Comparison of ENCODE assay signal across 28 mouse cellular contexts in the genomic region with DNA sequence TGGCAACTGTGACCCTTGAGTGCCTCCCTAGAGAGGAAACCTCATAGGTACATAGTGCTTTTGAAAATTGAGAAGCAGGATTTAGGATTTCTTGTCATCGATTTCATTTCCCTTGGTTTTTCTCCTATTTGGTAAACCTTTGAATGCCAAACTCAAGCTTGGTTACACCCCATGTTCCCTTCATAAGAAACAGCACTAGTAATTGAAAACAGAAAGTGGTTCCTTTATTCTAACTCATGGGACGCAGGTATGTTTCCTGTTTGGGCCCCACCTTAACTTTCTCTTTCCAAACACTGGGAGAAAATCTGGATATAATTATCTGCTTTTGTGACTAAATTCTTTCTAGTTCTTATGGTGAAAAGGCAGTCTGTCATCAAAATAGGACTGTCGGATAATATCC. TPM values are rescaled to one million over a fixed set of nuclear protein-coding genes. Genes with fewer than 3 reads are reported as not detected.
A peak's percentile ranks its signal among the peaks of the same experiment; 100 is the strongest.
DNase-seq lines count a peak whose midpoint lies in the region; ATAC-seq and TF ChIP-seq lines count a peak whose summit lies in the region.
"Had no signal": no experiment of that assay in that cellular context is flagged by ENCODE, and none has a peak within 500 bp of the region (broad histone marks: within the 10 kb centered on the region; RNA-seq: fewer than 3 reads in every experiment).

No protein-coding gene starts in this region.

- H3K4me1 ChIP-seq in liver, adult 2 months (ENCODE audit: control insufficient read depth, insufficient read depth, low read length) = peaks cover 45% of the 10 kb centered on the region
- no peaks in the 10 kb centered on the region for H3K4me1 ChIP-seq in liver, postnatal 0 days (ENCODE audit: insufficient read depth)
- peaks cover 9% of the 10 kb centered on the region; the same call in 1 of the 2 replicates for H3K4me1 ChIP-seq in limb, embryonic 11.5 days (ENCODE audit: control insufficient read depth, insufficient read depth, low read length)
- H3K4me1 ChIP-seq: hindbrain, embryonic 10.5 days; hindbrain, embryonic 13.5 days had no signal

- no peak for DNase-seq in liver, adult 2 months (ENCODE audit: extremely low read depth, low read depth, low spot score)
- DNase-seq in liver, postnatal 0 days = no peak
- DNase-seq in forelimb bud, embryonic 11.5 days (ENCODE audit: low read depth, low spot score) = peak; percentile 58
- DNase-seq in limb, embryonic 11.5 days (ENCODE audit: low spot score) = no peak
- no peak for DNase-seq in spleen, adult 18-20 months
- no peak for DNase-seq in kidney, adult 18-20 months
- DNase-seq: adrenal gland, adult 2 months; adrenal gland, postnatal 14 days; cerebellum, adult 11 months; cerebellum, adult 2 months; cerebellum, adult 9-11 months; cerebellum, postnatal 25 days; forebrain, postnatal 0 days; gastrocnemius, postnatal 25 days; heart, adult 18-20 months; heart, postnatal 10 days; heart, postnatal 36 days had no signal

- H3K9me3 ChIP-seq in liver, postnatal 0 days (ENCODE audit: low read length) = no peaks in the 10 kb centered on the region
- no peaks in the 10 kb centered on the region for H3K9me3 ChIP-seq in limb, embryonic 11.5 days (ENCODE audit: control insufficient read depth, low read length)
- H3K9me3 ChIP-seq: embryonic facial prominence, embryonic 12.5 days; embryonic facial prominence, embryonic 15.5 days; heart, embryonic 12.5 days; heart, embryonic 15.5 days; hindbrain, embryonic 10.5 days; hindbrain, embryonic 13.5 days had no signal

- peaks cover 50% of the 10 kb centered on the region for H3K36me3 ChIP-seq in liver, adult 2 months (ENCODE audit: control insufficient read depth, insufficient read depth, low read length)
- H3K36me3 ChIP-seq in liver, postnatal 0 days (replicated peaks; ENCODE audit: insufficient read depth, low read length) = no peaks in the 10 kb centered on the region
- H3K36me3 ChIP-seq in limb, embryonic 11.5 days (ENCODE audit: control insufficient read depth, insufficient read depth, low read length) = no peaks in the 10 kb centered on the region
- H3K36me3 ChIP-seq: embryonic facial prominence, embryonic 12.5 days; embryonic facial prominence, embryonic 15.5 days; heart, embryonic 12.5 days; heart, embryonic 15.5 days; hindbrain, embryonic 10.5 days; hindbrain, embryonic 13.5 days had no signal

- H3K27me3 ChIP-seq in liver, adult 2 months (ENCODE audit: control insufficient read depth, insufficient read depth, low read length) = no peaks in the 10 kb centered on the region
- H3K27me3 ChIP-seq in liver, postnatal 0 days (ENCODE audit: insufficient read depth, low read length) = no peaks in the 10 kb centered on the region
- no peaks in the 10 kb centered on the region for H3K27me3 ChIP-seq in limb, embryonic 11.5 days (ENCODE audit: control insufficient read depth, insufficient read depth, low read length)
- H3K27me3 ChIP-seq: embryonic facial prominence, embryonic 12.5 days; embryonic facial prominence, embryonic 15.5 days; heart, embryonic 12.5 days; heart, embryonic 15.5 days; hindbrain, embryonic 13.5 days had no signal

- ATAC-seq in liver, postnatal 0 days = no peak
- ATAC-seq in limb, embryonic 11.5 days (ENCODE audit: insufficient number of reproducible peaks, low FRiP score, low TSS enrichment, low read depth) = 0 out of 2 replicates have a peak, but pooled peaks have one; percentile 53
- ATAC-seq: CD4-positive, CD25-positive, alpha-beta regulatory T cell, adult 4 months; forebrain, embryonic 14.5 days; forebrain, postnatal 0 days; hindbrain, embryonic 16.5 days; inflammation-experienced regulatory T-cells, adult 6 months had no signal

- peaks cover 10% of the 10 kb centered on the region; the same call in 1 of the 2 replicates for H3K79me2 ChIP-seq in liver, adult 2 months (ENCODE audit: control insufficient read depth, insufficient read depth, low read length)

- no peak overlapping the region for H3K4me2 ChIP-seq in liver, postnatal 0 days (ENCODE audit: low read depth, low read length)
- no peak overlapping the region for H3K4me2 ChIP-seq in limb, embryonic 11.5 days (ENCODE audit: low read depth, severe bottlenecking)
- H3K4me2 ChIP-seq: embryonic facial prominence, embryonic 12.5 days; embryonic facial prominence, embryonic 15.5 days; heart, embryonic 12.5 days; heart, embryonic 15.5 days; hindbrain, embryonic 13.5 days had no signal

- 96% methylated on average over 3 of the region's 3 CpGs for WGBS in liver, adult 2 months
- 84% methylated on average over 3 of the region's 3 CpGs for WGBS in liver, postnatal 0 days (ENCODE audit: insufficient replicate concordance)
- WGBS in limb, embryonic 11.5 days = 33% methylated on average over 3 of the region's 3 CpGs

- H3K27ac ChIP-seq in liver, adult 2 months (replicated peaks; ENCODE audit: insufficient read depth, low read depth, low read length) = peak overlapping the region; percentile 49
- H3K27ac ChIP-seq in liver, postnatal 0 days (ENCODE audit: low read depth) = no peak overlapping the region
- H3K27ac ChIP-seq in limb, embryonic 11.5 days (replicated peaks; ENCODE audit: low read depth, low read length) = peak overlapping the region; percentile 45; the same call in 1 of the 2 replicates
- H3K27ac ChIP-seq: embryonic facial prominence, embryonic 12.5 days; embryonic facial prominence, embryonic 15.5 days; heart, embryonic 15.5 days; hindbrain, embryonic 10.5 days; hindbrain, embryonic 13.5 days had no signal

- no peak overlapping the region for H3K9ac ChIP-seq in liver, adult 2 months (ENCODE audit: low read depth, low read length)
- no peak overlapping the region for H3K9ac ChIP-seq in liver, postnatal 0 days (replicated peaks)
- no peak overlapping the region for H3K9ac ChIP-seq in limb, embryonic 11.5 days (ENCODE audit: low read length)
- H3K9ac ChIP-seq: embryonic facial prominence, embryonic 12.5 days; embryonic facial prominence, embryonic 15.5 days; forebrain, postnatal 0 days; heart, embryonic 12.5 days; heart, embryonic 15.5 days; hindbrain, embryonic 13.5 days had no signal

- H3K4me3 ChIP-seq in liver, adult 2 months (ENCODE audit: insufficient read depth, low read depth, low read length) = no peak overlapping the region
- no peak overlapping the region for H3K4me3 ChIP-seq in liver, postnatal 0 days (ENCODE audit: low read depth, low read length)
- no peak overlapping the region for H3K4me3 ChIP-seq in limb, embryonic 11.5 days (ENCODE audit: low read depth, low read length)
- H3K4me3 ChIP-seq: embryonic facial prominence, embryonic 12.5 days; embryonic facial prominence, embryonic 15.5 days; heart, embryonic 12.5 days; heart, embryonic 15.5 days; hindbrain, embryonic 10.5 days; hindbrain, embryonic 13.5 days had no signal

- TF ChIP-seq CTCF in liver, adult 2 months (IDR thresholded peaks at IDR 0.05; ENCODE audit: low read depth, low read length) = no peak
- TF ChIP-seq CTCF in liver, postnatal 0 days (IDR thresholded peaks at IDR 0.05; ENCODE audit: low read depth) = no peak

- TF ChIP-seq POLR2A in liver, adult 2 months (IDR thresholded peaks at IDR 0.05; ENCODE audit: extremely low read depth, insufficient read depth, low read length) = no peak

- no peak for TF ChIP-seq EP300 in liver, postnatal 0 days (IDR thresholded peaks at IDR 0.05; ENCODE audit: low read depth)

RNA-seq across cellular contexts. Expression of gene Igf1, which starts 40.8 kb away (rescaled TPM):
- total RNA-seq in liver, adult 2 months (2014; rRNA removed) = 244 and 252 TPM in 2 replicates
- polyA plus RNA-seq in liver, adult 2 months (2012; rRNA removed) = 1,223 and 1,483 TPM in 2 replicates
- polyA plus RNA-seq in liver, postnatal 0 days (2015; fragmentation: Nextera tagmentation; extraction: Ambion mirVana) = 34.1 and 42.3 TPM in 2 replicates
- polyA plus RNA-seq in limb, embryonic 11.5 days (2014; fragmentation: Nextera tagmentation; extraction: Ambion mirVana) = 51.4 and 61.7 TPM in 2 replicates
- total RNA-seq: MEL had no signal

Comparison
In these comparisons a context has a peak if more than half of its experiments do, and no peak if none do; other contexts are left out.
1. RNA of gene Igf1, which starts 40.8 kb away (polyA plus RNA-seq): 1,223 to 1,483 TPM in liver, adult 2 months; 51.4 to 61.7 TPM in limb, embryonic 11.5 days and 34.1 to 42.3 TPM in liver, postnatal 0 days; every median in the first group is over 10 times any median in the second.